Mouse (Mus musculus) cerebellum, adult 9-10 months (tissue): Measurements from ENCODE around the gene Pimreg.

Source experiments
- DNase-seq: peaks from one replicate; pipeline ENCODE4 v3.0.0; 2022

Gene Pimreg

GRCm38 (mm10) chr11:72041768-72042607 is at the start of gene Pimreg:
Gene Pimreg, plus strand, starts transcription at chr11:72042032.
- peak; percentile 76 for DNase-seq

- DNase-seq, result no peak
Measured at GRCm38 (mm10) chr11:71992438-71992837, 49.4 kb upstream of the Pimreg start.

- no peak for DNase-seq
Measured at GRCm38 (mm10) chr11:71995968-71996511, 45.8 kb upstream of the Pimreg start.

DNA sequence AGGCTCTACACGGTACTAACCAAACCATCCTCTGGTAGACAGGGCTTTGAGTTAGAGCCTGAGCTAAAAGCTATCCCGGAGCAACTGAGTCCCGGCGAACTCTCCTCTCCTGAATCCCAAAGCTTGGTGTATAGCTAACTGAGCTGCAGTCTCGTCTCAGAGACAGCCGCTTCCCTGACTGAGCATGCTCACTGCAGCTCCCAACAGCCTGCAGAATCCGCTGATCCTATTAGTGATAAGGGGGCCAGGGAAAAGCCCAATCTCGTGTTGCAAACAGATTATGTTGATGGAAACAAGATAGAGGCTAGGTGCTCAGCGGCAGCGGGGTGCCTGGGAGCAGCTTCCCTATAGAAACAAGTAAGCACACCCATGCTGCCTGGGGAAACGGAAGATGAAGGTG is 45.0 kb upstream of the Pimreg start:
- DNase-seq, result no peak

GRCm38 (mm10) chr11:72000194-72000593 is 41.6 kb upstream of the Pimreg start:
- DNase-seq, result no peak

- peak; percentile 63 for DNase-seq
Measured at GRCm38 (mm10) chr11:72002138-72002853, 39.5 kb upstream of the Pimreg start.

- DNase-seq, result peak; percentile 50
Measured at GRCm38 (mm10) chr11:72003171-72003570, 38.7 kb upstream of the Pimreg start.

GRCm38 (mm10) chr11:72005547-72005946 is 36.3 kb upstream of the Pimreg start:
- DNase-seq, result no peak

- no peak for DNase-seq
Measured at GRCm38 (mm10) chr11:72010367-72010766, 31.5 kb upstream of the Pimreg start.

GRCm38 (mm10) chr11:72010940-72011722 is 30.7 kb upstream of the Pimreg start:
- DNase-seq, result no peak

GRCm38 (mm10) chr11:72011955-72012354 is 29.9 kb upstream of the Pimreg start:
- no peak for DNase-seq

GRCm38 (mm10) chr11:72014674-72015073 is 27.2 kb upstream of the Pimreg start:
- no peak for DNase-seq

GRCm38 (mm10) chr11:72016518-72017252 is 25.1 kb upstream of the Pimreg start:
- no peak for DNase-seq

DNA sequence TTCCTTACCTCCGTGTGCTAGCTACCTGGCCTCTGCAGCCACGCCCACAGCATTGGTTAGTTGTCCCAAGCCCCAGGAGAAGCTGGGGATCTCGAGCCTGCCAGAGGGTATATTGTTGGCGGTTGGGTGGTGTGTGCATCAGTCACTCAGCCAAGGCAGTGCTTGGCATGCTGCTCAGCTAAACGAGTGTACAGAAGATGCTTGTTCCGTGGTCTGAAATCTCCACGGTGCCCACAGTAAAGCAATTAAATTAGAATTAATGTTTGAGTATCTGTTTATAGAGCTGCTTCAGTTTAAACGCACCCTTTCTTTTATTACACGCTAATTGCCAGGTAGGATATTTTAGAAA is 24.6 kb upstream of the Pimreg start:
- no peak for DNase-seq

DNA sequence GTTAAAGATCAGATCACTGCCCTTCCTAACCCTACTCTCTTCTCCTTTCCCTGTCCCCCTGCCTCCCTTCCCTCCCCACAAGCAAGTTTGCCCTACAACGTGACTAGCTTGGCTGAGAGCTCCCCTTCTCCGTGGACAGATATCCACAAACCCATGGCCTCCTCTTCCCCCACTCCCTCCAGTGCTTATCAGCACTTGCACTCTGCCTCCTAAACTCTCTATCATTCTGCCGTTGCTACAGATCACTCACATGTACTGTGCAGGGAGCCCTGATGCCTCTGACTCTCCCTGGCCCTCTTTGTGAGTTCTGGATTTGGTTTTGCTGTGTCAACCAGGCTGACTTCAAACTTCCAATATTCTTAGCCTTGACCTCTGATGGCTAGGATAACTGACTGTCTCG is 20.8 kb upstream of the Pimreg start:
- DNase-seq, result no peak

GRCm38 (mm10) chr11:72022827-72023226 is 19.0 kb upstream of the Pimreg start:
- DNase-seq, result no peak

DNA sequence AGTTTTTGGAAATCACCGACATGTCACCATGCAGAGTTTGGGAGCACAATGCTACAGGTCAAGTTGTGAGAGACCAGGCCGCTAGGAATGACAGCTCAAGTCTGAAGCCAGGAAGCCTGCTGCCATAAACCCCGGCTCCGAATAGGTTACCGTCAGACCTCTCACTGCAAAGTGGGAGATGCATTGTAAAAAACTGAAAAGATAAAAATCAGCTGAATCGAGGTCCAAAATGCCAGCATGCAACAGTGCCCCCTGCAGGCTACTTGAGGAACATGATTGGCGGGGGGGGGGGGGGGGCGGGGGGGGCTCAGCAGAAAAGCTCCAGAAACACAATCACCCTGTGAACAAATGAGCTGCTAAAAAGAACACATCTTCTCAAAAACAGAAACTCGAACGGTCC is 18.3 kb upstream of the Pimreg start:
- DNase-seq, result no peak

DNA sequence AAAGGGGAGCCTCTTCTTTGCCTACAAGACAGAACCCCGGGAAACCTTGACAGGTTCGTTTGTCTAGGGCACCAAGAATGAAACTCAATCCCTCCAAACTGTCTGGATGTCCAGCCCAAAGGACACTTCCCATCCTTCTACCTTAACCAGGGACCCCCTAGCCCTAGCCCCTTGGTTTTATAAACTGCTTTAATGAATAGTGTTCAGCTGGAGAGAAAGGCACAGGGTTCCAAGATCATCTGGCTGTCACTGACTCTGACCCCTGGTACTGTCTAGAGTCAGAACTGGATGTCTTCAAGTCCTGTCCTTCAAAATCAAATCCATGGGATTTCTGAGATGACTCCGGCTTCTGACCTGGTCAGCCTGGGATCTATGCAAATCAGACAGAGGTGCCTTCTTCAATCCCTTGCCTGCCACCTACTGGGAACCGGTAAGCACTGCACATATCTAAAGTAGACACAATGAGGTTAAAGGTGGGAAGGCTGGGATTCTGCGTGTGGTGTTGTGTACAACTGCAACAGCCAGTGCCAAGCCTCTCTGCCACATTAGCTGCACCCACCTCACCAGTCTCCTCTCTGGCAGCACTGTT is 17.5 kb upstream of the Pimreg start:
- peak; percentile 90 for DNase-seq

DNA sequence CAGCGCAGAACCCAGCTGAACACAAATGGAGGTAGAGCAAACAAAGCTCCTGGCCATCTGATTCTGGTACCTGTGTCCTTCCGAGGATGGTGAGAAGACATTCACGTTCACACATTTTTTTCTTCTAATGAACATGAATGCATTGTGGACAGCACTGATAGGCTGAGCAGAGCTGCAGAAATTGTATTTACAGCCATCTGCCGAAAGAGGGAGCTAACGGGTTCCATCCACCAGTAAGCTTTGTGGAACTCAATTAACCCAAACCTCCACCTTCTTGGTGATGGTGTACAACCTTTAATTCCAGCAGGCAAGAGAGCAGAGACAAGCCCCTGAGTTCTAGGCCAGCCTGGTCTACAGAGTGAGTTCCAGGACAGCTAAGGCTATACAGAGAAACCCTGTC is 16.0 kb upstream of the Pimreg start:
- no peak for DNase-seq

- no peak for DNase-seq
Measured at GRCm38 (mm10) chr11:72026516-72026915, 15.3 kb upstream of the Pimreg start.

GRCm38 (mm10) chr11:72027836-72028235 is 14.0 kb upstream of the Pimreg start:
- DNase-seq, result no peak

DNA sequence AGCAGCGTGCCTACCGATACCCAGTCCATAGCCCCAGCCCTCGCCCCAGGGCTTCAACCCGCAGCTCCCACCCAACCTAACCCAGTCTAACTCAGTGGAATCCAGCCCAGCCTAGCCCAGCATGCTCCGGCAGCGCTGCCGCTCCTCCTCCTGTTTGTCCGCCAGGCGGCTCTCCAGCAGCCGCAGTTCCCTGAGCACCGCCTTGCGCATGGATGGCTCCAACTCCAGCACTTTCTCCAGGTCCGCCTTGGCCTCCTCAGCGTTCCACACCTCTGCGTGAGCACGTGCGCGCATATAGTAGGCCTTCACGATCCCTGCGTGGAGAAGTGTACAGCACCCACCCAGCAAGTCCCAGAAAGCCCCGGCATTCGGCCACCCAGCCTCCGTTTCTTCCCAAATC is 12.7 kb upstream of the Pimreg start:
- DNase-seq, result no peak
